35 mouse cellular contexts compared by ENCODE assay signal in genomic region chr3:63036691-63037090, GRCm38 (mm10).
"Had no signal": no experiment of that assay in that cellular context is flagged by ENCODE, and none has a peak within 500 bp of the region (broad histone marks: within the 10 kb centered on the region; RNA-seq: fewer than 3 reads in every experiment).

No protein-coding gene starts in this region.

- DNase-seq: heart, postnatal 10 days; heart, postnatal 14 days; heart, postnatal 36 days; heart, postnatal 4 days; kidney, adult 11 months; kidney, adult 18-20 months; kidney, adult 2 months; kidney, adult 8-10 months; kidney, adult 9 months; kidney, postnatal 10 days; kidney, postnatal 14 days; kidney, postnatal 25 days; kidney, postnatal 36 days; kidney, postnatal 4 days; layer of hippocampus, adult 9-11 months; layer of hippocampus, postnatal 36 days had no signal

- H3K36me3 ChIP-seq: heart, embryonic 10.5 days; heart, embryonic 12.5 days; heart, embryonic 13.5 days; heart, embryonic 15.5 days; hindbrain, embryonic 10.5 days; hindbrain, embryonic 12.5 days; hindbrain, embryonic 13.5 days; hindbrain, embryonic 15.5 days; intestine, embryonic 15.5 days; kidney, embryonic 15.5 days had no signal

- ATAC-seq: hindbrain, embryonic 16.5 days; hindbrain, postnatal 0 days; inflammation-experienced regulatory T-cells, adult 6 months; intestine, embryonic 15.5 days; intestine, embryonic 16.5 days; intestine, postnatal 0 days had no signal

- H3K27ac ChIP-seq: heart, embryonic 10.5 days; heart, embryonic 13.5 days; heart, embryonic 15.5 days; hindbrain, embryonic 10.5 days; hindbrain, embryonic 12.5 days; hindbrain, embryonic 13.5 days; hindbrain, embryonic 14.5 days; hindbrain, embryonic 15.5 days; hindbrain, postnatal 0 days; intestine, embryonic 15.5 days; kidney, embryonic 15.5 days; kidney, postnatal 0 days; layer of hippocampus, adult 2 months had no signal

- H3K4me1 ChIP-seq: heart, embryonic 10.5 days; heart, embryonic 12.5 days; heart, embryonic 13.5 days; heart, embryonic 15.5 days; hindbrain, embryonic 10.5 days; hindbrain, embryonic 12.5 days; hindbrain, embryonic 13.5 days; hindbrain, embryonic 15.5 days; intestine, embryonic 15.5 days; kidney, embryonic 15.5 days had no signal

- H3K4me3 ChIP-seq: heart, embryonic 10.5 days; heart, embryonic 12.5 days; heart, embryonic 13.5 days; heart, embryonic 15.5 days; hindbrain, embryonic 10.5 days; hindbrain, embryonic 12.5 days; hindbrain, embryonic 13.5 days; hindbrain, embryonic 15.5 days; intestine, embryonic 15.5 days; kidney, embryonic 15.5 days; layer of hippocampus, adult 2 months had no signal

- H3K9me3 ChIP-seq: heart, embryonic 10.5 days; heart, embryonic 12.5 days; heart, embryonic 13.5 days; heart, embryonic 15.5 days; hindbrain, embryonic 10.5 days; hindbrain, embryonic 12.5 days; hindbrain, embryonic 13.5 days; hindbrain, embryonic 15.5 days; intestine, embryonic 15.5 days; kidney, embryonic 15.5 days had no signal

- H3K4me2 ChIP-seq: heart, embryonic 11.5 days; heart, embryonic 12.5 days; heart, embryonic 13.5 days; heart, embryonic 15.5 days; hindbrain, embryonic 12.5 days; hindbrain, embryonic 13.5 days; hindbrain, embryonic 14.5 days; hindbrain, embryonic 15.5 days; intestine, embryonic 15.5 days; kidney, embryonic 15.5 days had no signal

- H3K9ac ChIP-seq: heart, embryonic 12.5 days; heart, embryonic 13.5 days; heart, embryonic 15.5 days; hindbrain, embryonic 12.5 days; hindbrain, embryonic 13.5 days; hindbrain, embryonic 14.5 days; hindbrain, embryonic 15.5 days; intestine, embryonic 15.5 days; kidney, embryonic 15.5 days had no signal

- H3K27me3 ChIP-seq: heart, embryonic 12.5 days; heart, embryonic 13.5 days; heart, embryonic 15.5 days; hindbrain, embryonic 12.5 days; hindbrain, embryonic 13.5 days; hindbrain, embryonic 15.5 days; intestine, embryonic 15.5 days; kidney, embryonic 15.5 days had no signal
